Mouse (Mus musculus) heart, postnatal 0 days (tissue): ENCODE data around the gene Il7r.

Experiments
- CTCF ChIP-seq: IDR thresholded peaks from 2 replicates; pipeline ENCODE4 v1.5.1; 2016; ENCODE audit warnings: antibody characterized with exemption, control low read depth, low read depth
- EP300 ChIP-seq: IDR thresholded peaks from 2 replicates; pipeline ENCODE4 v1.6.1; 2016; ENCODE audit warnings: antibody characterized with exemption, low read depth

GRCm38 (mm10) chr15:9548951-9549350, 19.0 kb upstream of the Il7r start:
- no peak for TF ChIP-seq CTCF
- TF ChIP-seq EP300: no peak
